Mouse (Mus musculus): ENCODE data around the gene Jarid2.

DNA sequence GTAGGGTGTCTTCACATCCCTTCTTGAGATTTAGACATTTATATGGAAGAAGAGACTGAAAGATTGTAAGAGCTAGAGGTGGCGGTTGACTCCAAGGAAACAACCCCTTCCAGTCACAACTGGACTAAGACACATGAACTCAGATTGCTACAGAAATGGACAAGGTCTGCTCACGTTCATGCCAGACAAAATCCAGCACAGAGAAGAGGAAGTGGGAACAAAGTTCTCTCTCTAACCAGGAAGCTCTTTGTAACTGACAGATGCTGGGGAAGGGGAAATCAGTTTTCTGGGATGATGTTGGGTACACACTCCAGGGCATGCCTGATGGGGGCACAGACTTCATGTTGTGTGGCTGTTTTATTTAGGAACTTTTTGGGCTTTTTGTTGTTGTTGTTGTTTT, 197.0 kb downstream of the Jarid2 start:
- TF ChIP-seq E2F4 (IDR thresholded peaks at IDR 0.05; ENCODE audit: insufficient read depth) (no peak), MAX (IDR thresholded peaks at IDR 0.05; ENCODE audit: low read depth) (no peak)
